ENCODE assay signal across 29 mouse cellular contexts in the genomic region with DNA sequence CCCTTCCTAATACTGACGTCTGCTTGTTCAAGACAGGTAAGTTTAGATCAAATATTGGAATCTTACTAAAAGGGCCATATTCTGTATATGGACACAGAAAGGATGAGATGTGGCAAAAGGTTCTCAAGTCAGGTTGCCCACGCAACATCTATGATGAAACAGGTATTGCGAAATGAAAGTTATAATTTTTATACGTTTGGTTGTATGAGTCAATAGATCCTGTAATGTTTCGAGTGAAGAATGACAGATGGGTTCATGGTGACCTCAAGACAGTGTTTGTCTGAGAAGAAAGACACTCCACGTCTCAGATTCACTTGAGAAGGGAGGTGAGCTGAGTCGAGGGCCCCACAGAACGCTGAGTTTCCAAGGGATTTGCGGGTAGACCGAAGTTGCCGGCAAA.
"Had no signal": no experiment of that assay in that cellular context is flagged by ENCODE, and none has a peak within 500 bp of the region (broad histone marks: within the 10 kb centered on the region; RNA-seq: fewer than 3 reads in every experiment).

No protein-coding gene starts in this region.

- ATAC-seq: forebrain, embryonic 13.5 days; forebrain, embryonic 14.5 days; forebrain, embryonic 15.5 days; forebrain, embryonic 16.5 days; forebrain, postnatal 0 days had no signal

- H3K4me3 ChIP-seq: embryonic facial prominence, embryonic 10.5 days; embryonic facial prominence, embryonic 12.5 days; embryonic facial prominence, embryonic 13.5 days; embryonic facial prominence, embryonic 15.5 days; erythroblast, embryonic 14.5 days; forebrain, embryonic 10.5 days; forebrain, embryonic 12.5 days; forebrain, embryonic 13.5 days; forebrain, embryonic 15.5 days; heart, adult 2 months; heart, embryonic 10.5 days; heart, embryonic 12.5 days had no signal

- DNase-seq: cerebellum, adult 2 months; cerebellum, adult 8-10 months; cerebellum, adult 9-10 months; cerebellum, adult 9-11 months; cerebellum, postnatal 10 days; cerebellum, postnatal 14 days; cerebellum, postnatal 36 days; embryo, embryonic 11 days; forebrain, postnatal 0 days; gastrocnemius, postnatal 10 days; gastrocnemius, postnatal 14 days; gastrocnemius, postnatal 25 days; gastrocnemius, postnatal 36 days; heart, adult 11 months; heart, adult 18-20 months; heart, adult 2 months had no signal

- H3K27ac ChIP-seq: embryonic facial prominence, embryonic 10.5 days; embryonic facial prominence, embryonic 12.5 days; embryonic facial prominence, embryonic 13.5 days; embryonic facial prominence, embryonic 15.5 days; forebrain, embryonic 10.5 days; forebrain, embryonic 12.5 days; forebrain, embryonic 13.5 days; forebrain, embryonic 15.5 days; heart, adult 2 months; heart, embryonic 10.5 days had no signal
